Mouse (Mus musculus) heart, adult 2 months (tissue): Measurements from ENCODE around the gene Cers2.

Experiments used
- EP300 ChIP-seq: fragments of 200-500 bp; IDR thresholded peaks from 2 replicates; pipeline ENCODE4 v1.6.1; 2011; ENCODE audit warnings: low read depth, low read length, control low read depth; ENCODE audit not compliant: insufficient read depth
- POLR2A ChIP-seq: fragments of 200-500 bp; IDR thresholded peaks from 2 replicates; pipeline ENCODE4 v1.6.1; 2011; ENCODE audit warnings: mild to moderate bottlenecking, low read depth, low read length, control low read depth; ENCODE audit not compliant: insufficient read depth

- TF ChIP-seq POLR2A (no peak), EP300 (no peak)
Observed at GRCm38 (mm10) chr3:95277149-95277551, 37.4 kb upstream of the Cers2 start.
